Mouse (Mus musculus): Measurements from ENCODE around the gene Tma16.

DNA sequence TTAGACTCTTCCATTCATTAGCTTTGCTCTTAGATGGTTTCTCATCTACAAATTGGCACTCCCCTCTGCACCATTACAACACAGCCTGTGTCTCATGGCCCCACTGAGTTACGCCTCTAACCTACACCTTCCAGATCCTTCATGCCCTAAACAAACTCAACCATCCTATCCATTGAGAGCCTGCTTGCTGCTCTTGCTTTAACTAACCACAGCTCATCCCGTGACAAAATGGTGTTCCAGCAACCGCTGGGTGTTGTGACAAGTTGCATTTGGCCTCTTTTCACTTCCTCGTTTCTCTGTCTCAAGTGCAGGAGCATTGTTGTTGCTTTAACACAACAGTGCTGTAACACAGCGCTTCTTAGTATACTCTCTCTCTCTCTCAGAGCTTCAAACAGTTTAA, 42.2 kb downstream of the Tma16 start:
- TF ChIP-seq USF1 (IDR thresholded peaks at IDR 0.05; ENCODE audit: low read depth) (no peak), CTCF (IDR thresholded peaks at IDR 0.05; ENCODE audit: control insufficient read depth, insufficient read depth, insufficient read length) (no peak), FOSL1 (IDR thresholded peaks at IDR 0.05; ENCODE audit: insufficient read depth, low read length, poor library complexity, severe bottlenecking) (no peak), MAX (IDR thresholded peaks at IDR 0.05) (no peak)

Measured in C2C12 (cell line).